Mouse (Mus musculus) spleen, postnatal 14 days (tissue): ENCODE results near the gene Cacna2d3.

ENCODE experiments used
- DNase-seq, 2 experiments: peaks; one replicate each; pipeline ENCODE4 v3.0.0; 2021 to 2022; ENCODE audit warnings: low spot score in 2 of 2

Cacna2d3 gene

GRCm38 (mm10) chr14:29721488-29722385, at the start of gene Cacna2d3:
TSS of gene Cacna2d3 (minus strand) at chr14:29721864.
- no peak for DNase-seq

- no peak for DNase-seq
Observed at GRCm38 (mm10) chr14:29769486-29769885, 47.8 kb upstream of the Cacna2d3 start.

GRCm38 (mm10) chr14:29752876-29753275, 31.2 kb upstream of the Cacna2d3 start:
- DNase-seq = no peak

GRCm38 (mm10) chr14:29738751-29739150, 17.1 kb upstream of the Cacna2d3 start:
- no peak for DNase-seq

- DNase-seq = no peak
Observed at GRCm38 (mm10) chr14:29730256-29730655, 8.6 kb upstream of the Cacna2d3 start.

- no peak for DNase-seq
Observed at GRCm38 (mm10) chr14:29729009-29729408, 7.3 kb upstream of the Cacna2d3 start.

- DNase-seq = no peak
Observed at GRCm38 (mm10) chr14:29727596-29727995, 5.9 kb upstream of the Cacna2d3 start.

GRCm38 (mm10) chr14:29723267-29723666, 1.6 kb upstream of the Cacna2d3 start:
- DNase-seq = no peak

- no peak for DNase-seq
Observed at GRCm38 (mm10) chr14:29722386-29723221, 940 bp upstream of the Cacna2d3 start.

GRCm38 (mm10) chr14:29721131-29721487, 555 bp downstream of the Cacna2d3 start:
- no peak for DNase-seq

- DNase-seq = no peak
Observed at GRCm38 (mm10) chr14:29720334-29720911, 1.2 kb downstream of the Cacna2d3 start.

- DNase-seq = no peak
Observed at GRCm38 (mm10) chr14:29712621-29713020, 9.0 kb downstream of the Cacna2d3 start.

GRCm38 (mm10) chr14:29707561-29708335, 13.9 kb downstream of the Cacna2d3 start:
- no peak for DNase-seq

GRCm38 (mm10) chr14:29702762-29703161, 18.9 kb downstream of the Cacna2d3 start:
- DNase-seq = no peak

GRCm38 (mm10) chr14:29696131-29696530, 25.5 kb downstream of the Cacna2d3 start:
- no peak for DNase-seq

- DNase-seq = no peak
Observed at GRCm38 (mm10) chr14:29672436-29673050, 49.1 kb downstream of the Cacna2d3 start.

GRCm38 (mm10) chr14:29669826-29670225, 51.8 kb downstream of the Cacna2d3 start:
- DNase-seq = no peak

GRCm38 (mm10) chr14:29657006-29657405, 64.7 kb downstream of the Cacna2d3 start:
- DNase-seq = no peak

- DNase-seq = no peak
Observed at GRCm38 (mm10) chr14:29650591-29650990, 71.1 kb downstream of the Cacna2d3 start.

- DNase-seq = no peak
Observed at GRCm38 (mm10) chr14:29648721-29649120, 72.9 kb downstream of the Cacna2d3 start.

- no peak for DNase-seq
Observed at GRCm38 (mm10) chr14:29645421-29645820, 76.2 kb downstream of the Cacna2d3 start.
